Mouse (Mus musculus): ENCODE measurements around the gene Ptprd.

Gene Ptprd

DNA sequence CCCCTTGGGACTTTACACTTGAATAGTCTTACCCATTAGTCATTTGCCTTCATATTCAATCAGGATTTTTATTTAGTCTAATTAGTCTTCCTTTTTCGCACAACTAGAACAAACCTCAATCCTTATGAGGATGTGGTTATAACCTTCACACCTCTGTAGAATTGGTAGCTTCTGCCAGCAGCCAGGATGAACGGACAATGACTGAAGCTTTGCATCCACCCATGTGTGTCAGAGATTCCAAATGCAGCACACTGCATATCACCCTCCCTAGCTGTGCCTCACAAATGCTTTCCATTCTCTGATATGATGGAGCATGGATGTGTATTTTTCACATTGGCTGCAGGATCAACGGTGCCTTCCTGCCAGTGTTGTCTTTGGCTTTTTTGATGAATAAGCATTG, 1898.0 kb downstream of the Ptprd start:
- DNase-seq (ENCODE audit: low read depth) = no peak

DNA sequence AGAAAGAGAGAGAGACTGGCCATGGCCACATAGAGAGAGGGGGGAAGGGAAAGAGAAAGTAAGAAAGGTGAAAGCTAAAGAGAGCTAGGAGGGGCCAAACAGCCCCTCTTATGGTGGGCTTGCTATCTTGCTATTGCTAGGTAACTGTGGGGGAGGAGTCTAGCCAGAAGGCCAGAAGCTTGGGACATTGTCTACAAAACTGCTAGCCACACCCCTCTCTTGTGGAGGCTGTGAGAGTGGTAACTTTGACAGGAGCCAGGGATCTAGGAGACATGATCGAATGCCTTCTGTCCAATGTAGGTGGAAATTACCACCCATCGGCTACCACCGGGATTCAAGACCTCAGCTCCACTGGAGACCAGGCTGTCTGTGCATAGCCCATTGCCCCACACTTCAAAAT, 1899.2 kb downstream of the Ptprd start:
- no peak for DNase-seq (ENCODE audit: low read depth)

GRCm38 (mm10) chr4:76305987-76306386, 1905.8 kb downstream of the Ptprd start:
- no peak for DNase-seq (ENCODE audit: low read depth)

- DNase-seq (ENCODE audit: low read depth) = no peak
Observed at GRCm38 (mm10) chr4:76297375-76297774, 1914.4 kb downstream of the Ptprd start.

- no peak for DNase-seq (ENCODE audit: low read depth)
Observed at GRCm38 (mm10) chr4:76292733-76293357, 1918.9 kb downstream of the Ptprd start.

DNA sequence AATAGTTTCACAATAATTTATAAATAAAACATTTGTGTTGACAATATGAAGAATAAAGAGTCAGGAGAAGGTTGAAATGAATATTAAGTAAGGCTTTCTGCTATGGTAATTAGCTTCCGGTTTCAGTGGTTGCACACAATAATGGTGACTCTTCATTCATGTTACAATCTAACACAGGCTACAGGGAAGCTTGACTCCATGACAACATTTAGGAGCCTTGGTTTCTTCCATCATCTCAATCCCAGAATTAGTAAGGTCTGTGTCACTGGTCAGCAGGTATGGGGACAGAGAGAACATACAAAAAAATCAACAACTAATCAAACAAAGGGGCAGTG, 1921.3 kb downstream of the Ptprd start:
- DNase-seq (ENCODE audit: low read depth) = no peak

- DNase-seq (ENCODE audit: low read depth) = no peak
Observed at GRCm38 (mm10) chr4:76289612-76290483, 1921.9 kb downstream of the Ptprd start.

- no peak for DNase-seq (ENCODE audit: low read depth)
Observed at GRCm38 (mm10) chr4:76286016-76286415, 1925.7 kb downstream of the Ptprd start.

GRCm38 (mm10) chr4:76282886-76283285, 1928.9 kb downstream of the Ptprd start:
- no peak for DNase-seq (ENCODE audit: low read depth)

GRCm38 (mm10) chr4:76262727-76263126, 1949.0 kb downstream of the Ptprd start:
- DNase-seq (ENCODE audit: low read depth) = no peak

- DNase-seq (ENCODE audit: low read depth) = no peak
Observed at GRCm38 (mm10) chr4:76260686-76261085, 1951.1 kb downstream of the Ptprd start.

- DNase-seq (ENCODE audit: low read depth) = no peak
Observed at GRCm38 (mm10) chr4:76260286-76260685, 1951.5 kb downstream of the Ptprd start.

- no peak for DNase-seq (ENCODE audit: low read depth)
Observed at GRCm38 (mm10) chr4:76259636-76260035, 1952.1 kb downstream of the Ptprd start.

DNA sequence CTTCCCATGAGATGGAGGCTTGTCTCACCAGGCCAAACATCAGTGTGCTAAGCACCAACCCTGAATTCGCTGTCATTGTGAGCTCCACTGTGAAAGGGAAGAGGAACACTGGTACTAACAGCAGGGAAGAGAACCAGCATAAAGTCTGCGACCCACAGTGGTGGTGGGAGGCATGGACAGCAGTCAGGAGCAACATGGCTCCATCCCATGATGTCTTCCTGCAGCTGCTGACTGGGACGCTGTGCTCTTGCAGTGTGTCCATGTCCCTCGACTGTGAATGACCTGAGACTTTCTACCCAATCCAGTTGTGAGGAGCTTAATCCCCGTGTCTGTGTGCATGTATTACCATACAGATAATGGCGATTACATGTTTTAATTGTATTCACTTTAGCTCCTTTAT, 1967.4 kb downstream of the Ptprd start:
- DNase-seq (ENCODE audit: low read depth) = no peak

GRCm38 (mm10) chr4:76241542-76241941, 1970.2 kb downstream of the Ptprd start:
- DNase-seq (ENCODE audit: low read depth) = no peak

- no peak for DNase-seq (ENCODE audit: low read depth)
Observed at GRCm38 (mm10) chr4:76241140-76241539, 1970.6 kb downstream of the Ptprd start.

GRCm38 (mm10) chr4:76239063-76239462, 1972.7 kb downstream of the Ptprd start:
- DNase-seq (ENCODE audit: low read depth) = no peak

- no peak for DNase-seq (ENCODE audit: low read depth)
Observed at GRCm38 (mm10) chr4:76238577-76238976, 1973.2 kb downstream of the Ptprd start.

GRCm38 (mm10) chr4:76237827-76238226, 1973.9 kb downstream of the Ptprd start:
- DNase-seq (ENCODE audit: low read depth) = no peak

GRCm38 (mm10) chr4:76223720-76224119, 1988.0 kb downstream of the Ptprd start:
- DNase-seq (ENCODE audit: low read depth) = no peak

- DNase-seq (ENCODE audit: low read depth) = no peak
Observed at GRCm38 (mm10) chr4:76222520-76222919, 1989.2 kb downstream of the Ptprd start.

DNA sequence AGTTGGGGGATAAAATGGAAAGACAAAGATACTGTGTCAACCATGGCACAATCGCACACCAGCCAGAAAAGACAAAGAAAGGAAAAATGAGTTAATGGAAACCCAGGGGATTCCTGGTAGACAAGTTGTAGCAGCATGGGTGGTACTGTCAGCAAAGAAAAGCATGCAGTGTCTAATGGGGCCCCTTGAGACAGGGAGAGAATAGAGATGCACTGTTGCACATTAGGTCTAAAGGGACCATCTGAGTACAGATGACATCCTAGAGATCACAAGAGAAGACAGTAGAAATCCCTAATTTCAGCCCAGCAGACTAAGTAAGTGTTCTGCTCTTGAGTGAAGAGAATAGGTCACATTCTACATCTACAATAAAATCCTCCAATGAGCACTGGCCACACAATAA, 1993.7 kb downstream of the Ptprd start:
- no peak for DNase-seq (ENCODE audit: low read depth)

- no peak for DNase-seq (ENCODE audit: low read depth)
Observed at GRCm38 (mm10) chr4:76215141-76215540, 1996.6 kb downstream of the Ptprd start.

- DNase-seq (ENCODE audit: low read depth) = no peak
Observed at GRCm38 (mm10) chr4:76199321-76199720, 2012.4 kb downstream of the Ptprd start.

All from c-Kit-positive CD71-positive TER-119-negative erythroid progenitor cells, embryonic 14.5 days (primary cell).